Mouse (Mus musculus): ENCODE measurements around the gene Igf2bp3. TPM values are rescaled to one million over a fixed set of nuclear protein-coding genes. Genes with fewer than 3 reads are reported as not detected.

Igf2bp3 gene
- polyA plus RNA-seq, 1 experiment = 0.06 TPM

GRCm38 (mm10) chr6:49208297-49208930 lies 6.3 kb downstream of the Igf2bp3 start:
- 57% methylated on average over 8 of the region's 8 CpGs for WGBS
- Histone ChIP-seq H3K36me3 (ENCODE audit: control insufficient read depth, insufficient read depth, low read length) (no peaks in the 10 kb centered on the region), H3K4me3 (ENCODE audit: low read depth, low read length) (no peak overlapping the region), H3K4me1 (ENCODE audit: control insufficient read depth, insufficient read depth, insufficient read length, low read length) (0 out of 2 replicates have a peak, but pooled peaks cover under 1% of the 10 kb centered on the region), H3K27me3 (ENCODE audit: control insufficient read depth, insufficient read depth, low read length) (peaks cover 9% of the 10 kb centered on the region), H3K27ac (ENCODE audit: insufficient read depth, low read depth, low read length) (no peak overlapping the region)
- TF ChIP-seq CTCF (IDR thresholded peaks at IDR 0.05; ENCODE audit: extremely low read depth, insufficient read length, insufficient replicate concordance, low read depth, low read length) (no peak), POLR2A (IDR thresholded peaks at IDR 0.05; ENCODE audit: low read depth, low read length) (no peak)

- H3K4me3 ChIP-seq (ENCODE audit: low read depth, low read length) = no peak overlapping the region
- TF ChIP-seq CTCF (IDR thresholded peaks at IDR 0.05; ENCODE audit: extremely low read depth, insufficient read length, insufficient replicate concordance, low read depth, low read length) = no peak
- H3K36me3 ChIP-seq (ENCODE audit: control insufficient read depth, insufficient read depth, low read length) = no peaks in the 10 kb centered on the region
- no peak overlapping the region for H3K27ac ChIP-seq (ENCODE audit: insufficient read depth, low read depth, low read length)
- H3K27me3 ChIP-seq (ENCODE audit: control insufficient read depth, insufficient read depth, low read length) = no peaks in the 10 kb centered on the region
- H3K4me1 ChIP-seq (ENCODE audit: control insufficient read depth, insufficient read depth, insufficient read length, low read length) = no peaks in the 10 kb centered on the region
- WGBS = 83% methylated on average over 1 of the region's 1 CpGs
These were observed 8.3 kb downstream of the Igf2bp3 start for GRCm38 (mm10) chr6:49206416-49206815.

- 66% methylated on average over 10 of the region's 10 CpGs for WGBS
- Histone ChIP-seq H3K4me1 (ENCODE audit: control insufficient read depth, insufficient read depth, insufficient read length, low read length) (no peaks in the 10 kb centered on the region), H3K27me3 (ENCODE audit: control insufficient read depth, insufficient read depth, low read length) (no peaks in the 10 kb centered on the region), H3K4me3 (ENCODE audit: low read depth, low read length) (no peak overlapping the region), H3K36me3 (ENCODE audit: control insufficient read depth, insufficient read depth, low read length) (no peaks in the 10 kb centered on the region), H3K27ac (ENCODE audit: insufficient read depth, low read depth, low read length) (no peak overlapping the region)
- no peak for TF ChIP-seq CTCF (IDR thresholded peaks at IDR 0.05; ENCODE audit: extremely low read depth, insufficient read length, insufficient replicate concordance, low read depth, low read length)
- TF ChIP-seq POLR2A (IDR thresholded peaks at IDR 0.05; ENCODE audit: low read depth, low read length) = no peak
These were observed 19.6 kb downstream of the Igf2bp3 start for GRCm38 (mm10) chr6:49195188-49195587.

- H3K4me1 ChIP-seq (ENCODE audit: control insufficient read depth, insufficient read depth, insufficient read length, low read length) = no peaks in the 10 kb centered on the region
- no peak for TF ChIP-seq POLR2A (IDR thresholded peaks at IDR 0.05; ENCODE audit: low read depth, low read length)
- no peak for TF ChIP-seq CTCF (IDR thresholded peaks at IDR 0.05; ENCODE audit: extremely low read depth, insufficient read length, insufficient replicate concordance, low read depth, low read length)
- no peak overlapping the region for H3K4me3 ChIP-seq (ENCODE audit: low read depth, low read length)
- no peak overlapping the region for H3K27ac ChIP-seq (ENCODE audit: insufficient read depth, low read depth, low read length)
- WGBS = 97% methylated on average over 4 of the region's 4 CpGs
- H3K27me3 ChIP-seq (ENCODE audit: control insufficient read depth, insufficient read depth, low read length) = no peaks in the 10 kb centered on the region
- H3K36me3 ChIP-seq (ENCODE audit: control insufficient read depth, insufficient read depth, low read length) = no peaks in the 10 kb centered on the region
These were observed 20.2 kb downstream of the Igf2bp3 start for GRCm38 (mm10) chr6:49194536-49194935.

- Histone ChIP-seq H3K27ac (ENCODE audit: insufficient read depth, low read depth, low read length) (no peak overlapping the region), H3K4me1 (ENCODE audit: control insufficient read depth, insufficient read depth, insufficient read length, low read length) (peaks cover 5% of the 10 kb centered on the region; the same call in 1 of the 2 replicates), H3K36me3 (ENCODE audit: control insufficient read depth, insufficient read depth, low read length) (no peaks in the 10 kb centered on the region), H3K27me3 (ENCODE audit: control insufficient read depth, insufficient read depth, low read length) (no peaks in the 10 kb centered on the region), H3K4me3 (ENCODE audit: low read depth, low read length) (no peak overlapping the region)
- TF ChIP-seq CTCF (IDR thresholded peaks at IDR 0.05; ENCODE audit: extremely low read depth, insufficient read length, insufficient replicate concordance, low read depth, low read length) (0 out of 2 replicates have a peak, but pooled peaks have one; percentile 8), POLR2A (IDR thresholded peaks at IDR 0.05; ENCODE audit: low read depth, low read length) (no peak)
These were observed 25.4 kb downstream of the Igf2bp3 start for GRCm38 (mm10) chr6:49189363-49189762.

GRCm38 (mm10) chr6:49187299-49187698 lies 27.5 kb downstream of the Igf2bp3 start:
- Histone ChIP-seq H3K4me1 (ENCODE audit: control insufficient read depth, insufficient read depth, insufficient read length, low read length) (peaks cover 5% of the 10 kb centered on the region; the same call in 1 of the 2 replicates), H3K36me3 (ENCODE audit: control insufficient read depth, insufficient read depth, low read length) (no peaks in the 10 kb centered on the region), H3K27ac (ENCODE audit: insufficient read depth, low read depth, low read length) (no peak overlapping the region), H3K4me3 (ENCODE audit: low read depth, low read length) (no peak overlapping the region), H3K27me3 (ENCODE audit: control insufficient read depth, insufficient read depth, low read length) (no peaks in the 10 kb centered on the region)
- TF ChIP-seq POLR2A (IDR thresholded peaks at IDR 0.05; ENCODE audit: low read depth, low read length) (no peak), CTCF (IDR thresholded peaks at IDR 0.05; ENCODE audit: extremely low read depth, insufficient read length, insufficient replicate concordance, low read depth, low read length) (peak; percentile 35; the same call in 1 of the 2 replicates)
- whole genome bisulfite sequencing = 93% methylated on average over 7 of the region's 7 CpGs

GRCm38 (mm10) chr6:49176018-49176417 lies 38.7 kb downstream of the Igf2bp3 start:
- Histone ChIP-seq H3K4me1 (ENCODE audit: control insufficient read depth, insufficient read depth, insufficient read length, low read length) (no peaks in the 10 kb centered on the region; the same call in 1 of the 2 replicates), H3K27me3 (ENCODE audit: control insufficient read depth, insufficient read depth, low read length) (no peaks in the 10 kb centered on the region), H3K27ac (ENCODE audit: insufficient read depth, low read depth, low read length) (no peak overlapping the region), H3K36me3 (ENCODE audit: control insufficient read depth, insufficient read depth, low read length) (no peaks in the 10 kb centered on the region), H3K4me3 (ENCODE audit: low read depth, low read length) (no peak overlapping the region)
- no peak for TF ChIP-seq CTCF (IDR thresholded peaks at IDR 0.05; ENCODE audit: extremely low read depth, insufficient read length, insufficient replicate concordance, low read depth, low read length)
- TF ChIP-seq POLR2A (IDR thresholded peaks at IDR 0.05; ENCODE audit: low read depth, low read length) = no peak
- 56% methylated on average over 5 of the region's 5 CpGs for WGBS
